In the genomic region with DNA sequence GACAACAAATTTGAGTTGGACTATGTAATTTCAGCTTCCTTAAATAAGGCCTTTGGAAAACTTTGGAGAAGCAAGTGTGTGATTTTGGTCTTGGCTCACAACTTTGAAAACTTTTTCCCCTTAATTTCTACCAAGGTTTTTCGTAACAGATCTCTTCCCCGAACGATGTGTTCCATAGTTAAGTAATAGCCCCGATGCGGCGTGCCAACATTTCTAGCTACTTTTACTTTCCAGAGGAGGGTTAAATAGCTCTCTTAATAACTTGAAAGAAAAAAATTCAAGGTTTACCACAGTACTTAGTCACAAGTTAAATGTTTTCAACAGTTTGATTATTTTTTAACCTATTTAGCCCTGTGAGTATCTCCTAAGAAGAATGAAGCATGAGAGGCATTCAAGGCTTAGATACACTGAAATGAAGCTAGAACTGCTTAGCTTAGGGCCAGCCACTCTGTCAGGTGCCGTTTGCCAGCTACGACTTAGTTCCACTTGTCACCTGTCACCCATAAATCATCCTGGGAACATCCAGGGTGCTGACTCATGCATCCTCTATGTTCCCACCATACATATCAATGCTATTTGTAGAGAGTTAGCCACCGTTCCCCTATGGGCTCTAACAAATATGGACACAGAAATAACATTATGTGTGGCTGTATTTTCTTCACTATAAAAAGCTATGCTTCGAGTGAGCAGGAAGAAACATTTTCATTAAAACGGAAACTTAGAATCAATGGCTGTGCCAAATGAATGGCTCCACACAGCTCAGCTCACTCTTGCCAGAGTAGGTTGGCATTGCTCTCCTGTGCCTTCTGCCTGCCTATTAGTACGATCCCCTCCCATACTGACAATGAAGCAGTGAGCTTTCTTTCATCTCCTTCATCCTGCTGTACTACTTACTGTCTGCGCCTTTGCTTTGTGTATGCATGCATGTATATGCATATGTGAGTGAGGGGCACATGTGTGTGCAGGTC, we compare ENCODE assay signal across 14 mouse cellular contexts.
A peak's percentile ranks its signal among the peaks of the same experiment; 100 is the strongest.
DNase-seq lines count a peak whose midpoint lies in the region; ATAC-seq and TF ChIP-seq lines count a peak whose summit lies in the region.
"Had no signal": no experiment of that assay in that cellular context is flagged by ENCODE, and none has a peak within 500 bp of the region (broad histone marks: within the 10 kb centered on the region; RNA-seq: fewer than 3 reads in every experiment).

No protein-coding gene starts in this region.

- H3K9me3 ChIP-seq in forebrain, postnatal 0 days (ENCODE audit: low read length), result no peaks in the 10 kb centered on the region
- H3K9me3 ChIP-seq in forebrain, embryonic 15.5 days, result no peaks in the 10 kb centered on the region
- H3K9me3 ChIP-seq: embryonic facial prominence, embryonic 12.5 days; heart, embryonic 10.5 days; hindbrain, embryonic 12.5 days; midbrain, embryonic 10.5 days had no signal

- H3K27me3 ChIP-seq in forebrain, postnatal 0 days (ENCODE audit: insufficient read depth, low read length), result no peaks in the 10 kb centered on the region
- H3K27me3 ChIP-seq in forebrain, embryonic 15.5 days, result no peaks in the 10 kb centered on the region
- H3K27me3 ChIP-seq: embryonic facial prominence, embryonic 12.5 days; hindbrain, embryonic 12.5 days had no signal

- no peak for ATAC-seq in forebrain, postnatal 0 days
- ATAC-seq in forebrain, embryonic 15.5 days (replicated peaks), result no peak
- peak; percentile 89 for ATAC-seq in common myeloid progenitor, adult 5-6 weeks (replicated peaks; ENCODE audit: low read depth, poor library complexity, severe bottlenecking)
- peak; percentile 39; the same call in 1 of the 2 replicates for ATAC-seq in megakaryocyte progenitor cell, adult 5-6 weeks (replicated peaks; ENCODE audit: poor library complexity)
- ATAC-seq in erythroid progenitor cell, adult 5-6 weeks (replicated peaks; ENCODE audit: low FRiP score, poor library complexity, severe bottlenecking), result no peak

- WGBS in forebrain, postnatal 0 days, result 81% methylated on average over 13 of the region's 13 CpGs
- WGBS in forebrain, embryonic 15.5 days, result 83% methylated on average over 13 of the region's 13 CpGs

- no peak overlapping the region for H3K4me2 ChIP-seq in forebrain, postnatal 0 days (ENCODE audit: low read depth)
- no peak overlapping the region for H3K4me2 ChIP-seq in forebrain, embryonic 15.5 days (replicated peaks)
- H3K4me2 ChIP-seq: embryonic facial prominence, embryonic 12.5 days; hindbrain, embryonic 12.5 days had no signal

- no peak for TF ChIP-seq CTCF in forebrain, postnatal 0 days (IDR thresholded peaks at IDR 0.05; ENCODE audit: low read depth)

- no peak overlapping the region for H3K9ac ChIP-seq in forebrain, postnatal 0 days
- H3K9ac ChIP-seq in forebrain, embryonic 15.5 days (replicated peaks), result no peak overlapping the region
- H3K9ac ChIP-seq: embryonic facial prominence, embryonic 12.5 days; hindbrain, embryonic 12.5 days; liver, embryonic 14.5 days had no signal

- H3K36me3 ChIP-seq in forebrain, postnatal 0 days (ENCODE audit: insufficient read depth), result no peaks in the 10 kb centered on the region
- no peaks in the 10 kb centered on the region for H3K36me3 ChIP-seq in forebrain, embryonic 15.5 days
- H3K36me3 ChIP-seq: embryonic facial prominence, embryonic 12.5 days; heart, embryonic 10.5 days; hindbrain, embryonic 12.5 days; midbrain, embryonic 10.5 days had no signal

- no peak overlapping the region for H3K4me3 ChIP-seq in forebrain, postnatal 0 days (ENCODE audit: low read depth, low read length)
- no peak overlapping the region for H3K4me3 ChIP-seq in forebrain, embryonic 15.5 days
- H3K4me3 ChIP-seq: embryonic facial prominence, embryonic 12.5 days; heart, embryonic 10.5 days; hindbrain, embryonic 12.5 days; midbrain, embryonic 10.5 days had no signal

- H3K27ac ChIP-seq in forebrain, postnatal 0 days (ENCODE audit: low read depth, low read length), result no peak overlapping the region
- H3K27ac ChIP-seq in forebrain, embryonic 15.5 days (replicated peaks), result no peak overlapping the region
- H3K27ac ChIP-seq: embryonic facial prominence, embryonic 12.5 days; heart, embryonic 10.5 days; hindbrain, embryonic 12.5 days; liver, embryonic 14.5 days; midbrain, embryonic 10.5 days had no signal

- H3K4me1 ChIP-seq in forebrain, postnatal 0 days (ENCODE audit: insufficient read depth), result no peaks in the 10 kb centered on the region
- no peaks in the 10 kb centered on the region for H3K4me1 ChIP-seq in forebrain, embryonic 15.5 days
- H3K4me1 ChIP-seq: embryonic facial prominence, embryonic 12.5 days; hindbrain, embryonic 12.5 days; midbrain, embryonic 10.5 days had no signal

- DNase-seq in forebrain, postnatal 0 days, result peak; percentile 53
- peak; percentile 24 for DNase-seq in lung, postnatal 14 days
- DNase-seq in lung, postnatal 4 days, result no peak
- no peak for DNase-seq in thymus, postnatal 14 days
- DNase-seq: thymus, adult 18-20 months had no signal

Comparison
In these comparisons a context has a peak if more than half of its experiments do, and no peak if none do; other contexts are left out.
1. DNase-seq: peak in forebrain, postnatal 0 days (single experiment) and lung, postnatal 14 days (single experiment); none in lung, postnatal 4 days (0 of 2) and thymus, postnatal 14 days (single experiment).
2. ATAC-seq: peak in common myeloid progenitor, adult 5-6 weeks (single experiment) and megakaryocyte progenitor cell, adult 5-6 weeks (single experiment); none in forebrain, postnatal 0 days (single experiment), forebrain, embryonic 15.5 days (single experiment) and erythroid progenitor cell, adult 5-6 weeks (single experiment).